Mouse (Mus musculus): ENCODE data around the gene Magea6. TPM values are rescaled to one million over a fixed set of nuclear protein-coding genes. Genes with fewer than 3 reads are reported as not detected.
"Not testable (repeated sequence)": the region's sequence is repeated elsewhere in the genome, so short reads cannot be mapped to it uniquely, and the experiment has no call there.

Gene Magea6
- not detected in 2 replicates for polyA plus RNA-seq (2012; rRNA removed)

DNA sequence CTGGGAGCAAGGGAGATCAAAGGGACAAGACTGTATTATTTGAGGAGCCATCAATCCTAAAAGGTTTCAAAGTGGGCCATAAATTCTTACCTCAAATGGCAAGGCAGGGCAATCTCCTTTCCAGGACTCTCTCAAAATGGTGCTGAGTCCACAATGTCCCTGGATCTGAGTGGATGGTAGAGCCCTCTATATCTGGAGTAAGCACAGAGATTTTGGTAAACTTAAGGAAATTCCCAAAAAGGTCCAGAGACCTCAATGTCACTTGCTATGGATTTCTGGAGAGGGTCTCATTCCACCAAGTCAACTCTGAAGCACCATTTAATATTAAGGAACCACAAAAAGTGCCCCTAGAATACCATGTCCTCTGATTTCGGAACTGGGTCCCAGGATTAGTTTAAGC is at the start of gene Magea6:
TSS of gene Magea6 (minus strand) at position 101 of the 400 bp plus-strand sequence.
- H3K4me3 ChIP-seq (ENCODE audit: low read depth, low read length); H3K27ac ChIP-seq (ENCODE audit: insufficient read depth, low read depth, low read length); H3K27me3 ChIP-seq (ENCODE audit: control insufficient read depth, insufficient read depth, low read length); H3K4me1 ChIP-seq (ENCODE audit: control insufficient read depth, insufficient read depth, insufficient read length, low read length); H3K36me3 ChIP-seq (ENCODE audit: control insufficient read depth, insufficient read depth, low read length): not testable (repeated sequence)
- 65% methylated on average over 1 of the region's 1 CpGs for WGBS

DNA sequence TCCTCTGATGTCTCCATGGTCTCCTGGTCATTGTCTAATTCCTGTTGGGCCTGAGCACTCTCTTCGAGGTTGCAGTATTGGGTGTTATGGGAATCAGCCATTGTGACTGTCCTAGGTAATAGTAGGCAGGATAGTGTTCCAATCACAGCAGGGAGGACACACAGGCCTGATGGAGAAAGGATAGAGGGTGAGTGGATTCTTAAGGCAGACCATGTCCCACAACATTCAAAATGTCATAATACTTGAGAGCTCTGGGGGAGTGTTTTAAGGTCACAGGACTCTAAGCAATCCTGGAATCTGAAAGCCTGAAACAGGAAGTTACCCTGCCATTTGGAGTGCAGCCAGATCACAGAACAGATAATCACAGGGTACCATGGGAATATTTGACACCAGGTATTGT is 13.6 kb upstream of the Magea6 start, which contains the start of gene Magea3:
TSS of gene Magea3 (minus strand) at position 101 of the 400 bp plus-strand sequence.
- H3K27me3 ChIP-seq (ENCODE audit: control insufficient read depth, insufficient read depth, low read length); H3K4me3 ChIP-seq (ENCODE audit: low read depth, low read length); H3K27ac ChIP-seq (ENCODE audit: insufficient read depth, low read depth, low read length); H3K4me1 ChIP-seq (ENCODE audit: control insufficient read depth, insufficient read depth, insufficient read length, low read length); H3K36me3 ChIP-seq (ENCODE audit: control insufficient read depth, insufficient read depth, low read length): not testable (repeated sequence)
- 65% methylated on average over 1 of the region's 1 CpGs for whole genome bisulfite sequencing

GRCm38 (mm10) chrX:154890167-154890566 is 45.6 kb downstream of the Magea6 start, which contains the start of gene Cldn34b1:
Gene Cldn34b1, minus strand, starts transcription at chrX:154890267.
- not testable (repeated sequence) for H3K27me3 ChIP-seq (ENCODE audit: control insufficient read depth, insufficient read depth, low read length); H3K4me1 ChIP-seq (ENCODE audit: control insufficient read depth, insufficient read depth, insufficient read length, low read length); H3K4me3 ChIP-seq (ENCODE audit: low read depth, low read length); H3K27ac ChIP-seq (ENCODE audit: insufficient read depth, low read depth, low read length); H3K36me3 ChIP-seq (ENCODE audit: control insufficient read depth, insufficient read depth, low read length)
- WGBS = 87% methylated on average over 3 of the region's 3 CpGs

Other genes starting within 250 kb of the Magea6 start
- not detected in 2 replicates for gene Cldn34b1, start 45.7 kb downstream of the Magea6 start, polyA plus RNA-seq (2012; rRNA removed)
- not detected in 2 replicates for gene Magea3, start 13.5 kb upstream of the Magea6 start, polyA plus RNA-seq (2012; rRNA removed)
- gene Magea8, start 59.9 kb upstream of the Magea6 start, polyA plus RNA-seq (2012; rRNA removed) = not detected in 2 replicates
- not detected in 2 replicates for gene Magea5, start 127.2 kb upstream of the Magea6 start, polyA plus RNA-seq (2012; rRNA removed)
- not detected in 2 replicates for gene Magea1, start 153.8 kb upstream of the Magea6 start, polyA plus RNA-seq (2012; rRNA removed)
- gene Magea2, start 157.7 kb upstream of the Magea6 start, polyA plus RNA-seq (2012; rRNA removed) = not detected in 2 replicates
- not detected in 2 replicates for gene Cldn34b2, start 192.4 kb upstream of the Magea6 start, polyA plus RNA-seq (2012; rRNA removed)